ENCODE assay signal across 28 mouse cellular contexts in genomic region chr10:44356625-44357024, GRCm38 (mm10).
"Had no signal": no experiment of that assay in that cellular context is flagged by ENCODE, and none has a peak within 500 bp of the region (broad histone marks: within the 10 kb centered on the region; RNA-seq: fewer than 3 reads in every experiment).

No protein-coding gene starts in this region.

- DNase-seq: left cerebral cortex, postnatal 4 days; liver; liver, embryonic 13.5 days; liver, postnatal 0 days; lung, adult 18-20 months; lung, adult 2 months; lung, postnatal 14 days; lung, postnatal 4 days had no signal

- H3K4me3 ChIP-seq: left cerebral cortex, adult 2 months; limb, embryonic 12.5 days; limb, embryonic 13.5 days; limb, embryonic 15.5 days; liver, embryonic 12.5 days; liver, embryonic 13.5 days; liver, embryonic 15.5 days; lung, embryonic 15.5 days; megakaryocyte, embryonic 14.5 days; midbrain, embryonic 10.5 days; midbrain, embryonic 12.5 days; midbrain, embryonic 13.5 days; midbrain, embryonic 15.5 days; myocyte; neural tube, embryonic 12.5 days had no signal

- H3K4me2 ChIP-seq: limb, embryonic 15.5 days; liver, embryonic 11.5 days; liver, embryonic 12.5 days; liver, embryonic 13.5 days; liver, embryonic 15.5 days; lung, embryonic 15.5 days; midbrain, embryonic 12.5 days; midbrain, embryonic 15.5 days; neural tube, embryonic 12.5 days had no signal

- H3K27me3 ChIP-seq: limb, embryonic 12.5 days; limb, embryonic 13.5 days; limb, embryonic 15.5 days; liver, embryonic 12.5 days; liver, embryonic 13.5 days; liver, embryonic 15.5 days; lung, embryonic 15.5 days; megakaryocyte, embryonic 14.5 days; midbrain, embryonic 12.5 days; midbrain, embryonic 13.5 days; midbrain, embryonic 15.5 days; neural tube, embryonic 12.5 days had no signal

- H3K36me3 ChIP-seq: limb, embryonic 10.5 days; limb, embryonic 12.5 days; limb, embryonic 13.5 days; limb, embryonic 15.5 days; liver, embryonic 12.5 days; liver, embryonic 13.5 days; liver, embryonic 15.5 days; lung, embryonic 15.5 days; midbrain, embryonic 10.5 days; midbrain, embryonic 12.5 days; midbrain, embryonic 13.5 days; midbrain, embryonic 15.5 days; neural tube, embryonic 12.5 days had no signal

- ATAC-seq: liver, embryonic 12.5 days; liver, postnatal 0 days; midbrain, embryonic 13.5 days; midbrain, embryonic 15.5 days; midbrain, embryonic 16.5 days had no signal

- H3K9me3 ChIP-seq: limb, embryonic 10.5 days; limb, embryonic 12.5 days; limb, embryonic 13.5 days; limb, embryonic 15.5 days; liver, embryonic 12.5 days; liver, embryonic 13.5 days; liver, embryonic 15.5 days; lung, embryonic 15.5 days; megakaryocyte, embryonic 14.5 days; midbrain, embryonic 10.5 days; midbrain, embryonic 12.5 days; midbrain, embryonic 13.5 days; midbrain, embryonic 15.5 days; neural tube, embryonic 12.5 days had no signal

- H3K27ac ChIP-seq: left cerebral cortex, adult 2 months; limb, embryonic 10.5 days; limb, embryonic 12.5 days; limb, embryonic 13.5 days; limb, embryonic 15.5 days; liver, embryonic 12.5 days; liver, embryonic 13.5 days; liver, embryonic 14.5 days; liver, embryonic 15.5 days; lung, embryonic 15.5 days; macrophage; midbrain, embryonic 10.5 days; midbrain, embryonic 12.5 days; midbrain, embryonic 13.5 days; midbrain, embryonic 15.5 days; neural tube, embryonic 12.5 days had no signal

- H3K9ac ChIP-seq: limb, embryonic 12.5 days; limb, embryonic 13.5 days; limb, embryonic 15.5 days; liver, embryonic 12.5 days; liver, embryonic 13.5 days; liver, embryonic 14.5 days; liver, embryonic 15.5 days; liver, postnatal 0 days; lung, embryonic 14.5 days; lung, embryonic 15.5 days; midbrain, embryonic 12.5 days; midbrain, embryonic 13.5 days; midbrain, embryonic 15.5 days; neural tube, embryonic 12.5 days had no signal

- H3K4me1 ChIP-seq: neural tube, embryonic 12.5 days had no signal
